Mouse (Mus musculus) layer of hippocampus, adult 2 months (tissue): ENCODE measurements around the gene Atxn1. TPM values are rescaled to one million over a fixed set of nuclear protein-coding genes. Genes with fewer than 3 reads are reported as not detected.
A peak's percentile ranks its signal among the peaks of the same experiment; 100 is the strongest.

Experiments used
- DNase-seq, 2 experiments: peaks; one replicate each; pipeline ENCODE4 v3.0.0; 2022; ENCODE audit warnings: low spot score in 2 of 2
- H3K27ac ChIP-seq: fragments of 200-600 bp; 2 replicates; pipeline ENCODE4 v1.8.1; 2022
- H3K4me3 ChIP-seq: fragments of 200-600 bp; 2 replicates; pipeline ENCODE4 v1.8.1; 2022; ENCODE audit warnings: mild to moderate bottlenecking
- CTCF ChIP-seq: fragments of 200-600 bp; conservative IDR thresholded peaks from 2 replicates; pipeline ENCODE4 v1.8.1; 2022; ENCODE audit warnings: antibody characterized with exemption, mild to moderate bottlenecking, moderate library complexity
- total RNA-seq, 2 experiments: library from RNA; stranded (reverse); gene quantifications; 2 replicates each; pipeline ENCODE4 v1.2.3; 2021

Gene Atxn1
- total RNA-seq, 2 experiments from 2014 or later, result 128 to 131 TPM

GRCm38 (mm10) chr13:45806600-45807525 is 157.9 kb downstream of the Atxn1 start:
- H3K27ac ChIP-seq, result peak overlapping the region; percentile 60; the same call in 1 of the 2 replicates
- no peak for DNase-seq
- H3K4me3 ChIP-seq, result peak overlapping the region; percentile 52
- TF ChIP-seq CTCF, result peak; percentile 45

- Histone ChIP-seq H3K27ac (no peak overlapping the region), H3K4me3 (no peak overlapping the region)
- DNase-seq, result no peak
- no peak for TF ChIP-seq CTCF
Measured at GRCm38 (mm10) chr13:45805915-45806599, 158.8 kb downstream of the Atxn1 start.

GRCm38 (mm10) chr13:45802620-45803410 is 162.0 kb downstream of the Atxn1 start:
- no peak for TF ChIP-seq CTCF
- Histone ChIP-seq H3K27ac (no peak overlapping the region), H3K4me3 (no peak overlapping the region)
- DNase-seq, result no peak

DNA sequence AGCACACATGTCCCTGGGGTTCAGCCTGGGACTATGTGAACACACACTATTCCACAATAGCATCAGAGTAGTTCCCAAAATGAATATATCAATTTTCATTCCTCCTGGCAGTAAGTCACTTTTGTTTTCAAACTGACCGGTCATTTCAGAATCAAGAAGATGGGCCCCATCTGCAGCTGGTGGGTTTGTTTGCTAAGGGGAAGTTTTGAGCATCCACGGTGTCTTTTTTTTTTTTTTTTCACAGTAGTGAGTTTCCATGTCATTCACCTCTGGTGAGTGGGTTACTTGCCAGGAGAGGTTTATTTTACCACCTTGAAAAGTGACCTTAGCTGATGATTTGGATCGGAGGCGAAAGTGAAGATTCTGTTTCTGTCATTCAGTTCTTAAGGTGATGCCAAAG is 166.6 kb downstream of the Atxn1 start:
- TF ChIP-seq CTCF, result no peak
- Histone ChIP-seq H3K4me3 (no peak overlapping the region), H3K27ac (no peak overlapping the region)
- DNase-seq, result no peak

- no peak for DNase-seq
- no peak for TF ChIP-seq CTCF
Measured at GRCm38 (mm10) chr13:45797696-45798095, 167.1 kb downstream of the Atxn1 start.

GRCm38 (mm10) chr13:45796286-45796685 is 168.5 kb downstream of the Atxn1 start:
- no peak for TF ChIP-seq CTCF
- no peak for DNase-seq
- Histone ChIP-seq H3K4me3 (no peak overlapping the region), H3K27ac (no peak overlapping the region)

More at GRCm38 (mm10) chr13:45797696-45798095, 167.1 kb downstream of the Atxn1 start:
- no peak overlapping the region for H3K27ac ChIP-seq
- H3K4me3 ChIP-seq, result no peak overlapping the region

- H3K27ac ChIP-seq, result no peak overlapping the region
- TF ChIP-seq CTCF, result no peak
- no peak overlapping the region for H3K4me3 ChIP-seq
- DNase-seq, result no peak
Measured at GRCm38 (mm10) chr13:45793796-45794195, 171.0 kb downstream of the Atxn1 start.

- TF ChIP-seq CTCF, result no peak
- peak; percentile 48 to 50 for DNase-seq
- no peak overlapping the region for H3K4me3 ChIP-seq
- H3K27ac ChIP-seq, result peak overlapping the region; percentile 74
Measured at GRCm38 (mm10) chr13:45786409-45786808, 178.4 kb downstream of the Atxn1 start.

GRCm38 (mm10) chr13:45783681-45784080 is 181.1 kb downstream of the Atxn1 start:
- TF ChIP-seq CTCF, result no peak
- Histone ChIP-seq H3K27ac (no peak overlapping the region), H3K4me3 (no peak overlapping the region)
- DNase-seq, result no peak

- peak; percentile 55 for TF ChIP-seq CTCF
- H3K27ac ChIP-seq, result no peak overlapping the region
- H3K4me3 ChIP-seq, result no peak overlapping the region
- DNase-seq, result no peak
Measured at GRCm38 (mm10) chr13:45778750-45779149, 186.1 kb downstream of the Atxn1 start.

- no peak overlapping the region for H3K27ac ChIP-seq
- no peak for DNase-seq
- no peak for TF ChIP-seq CTCF
- no peak overlapping the region for H3K4me3 ChIP-seq
Measured at GRCm38 (mm10) chr13:45778171-45778570, 186.6 kb downstream of the Atxn1 start.

GRCm38 (mm10) chr13:45775516-45775915 is 189.3 kb downstream of the Atxn1 start:
- no peak for TF ChIP-seq CTCF
- no peak overlapping the region for H3K4me3 ChIP-seq
- DNase-seq, result no peak

More at GRCm38 (mm10) chr13:45775516-45775915, 189.3 kb downstream of the Atxn1 start:
- H3K27ac ChIP-seq, result no peak overlapping the region
